Comparison of ENCODE assay signal across 23 mouse cellular contexts in genomic region chr5:34298937-34299535, GRCm38 (mm10). TPM values are rescaled to one million over a fixed set of nuclear protein-coding genes. Genes with fewer than 3 reads are reported as not detected.
DNase-seq lines count a peak whose midpoint lies in the region; TF ChIP-seq lines count a peak whose summit lies in the region.
"Had no signal": no experiment of that assay in that cellular context is flagged by ENCODE, and none has a peak within 500 bp of the region (broad histone marks: within the 10 kb centered on the region; RNA-seq: fewer than 3 reads in every experiment).

No protein-coding gene starts in this region.

- no peaks in the 10 kb centered on the region for H3K36me3 ChIP-seq in liver, adult 2 months (ENCODE audit: control insufficient read depth, insufficient read depth, low read length)
- H3K36me3 ChIP-seq: embryonic facial prominence, embryonic 12.5 days; forebrain, embryonic 12.5 days; G1E; heart, embryonic 13.5 days; hindbrain, embryonic 15.5 days; kidney, embryonic 15.5 days had no signal

- no peak overlapping the region for H3K9ac ChIP-seq in liver, adult 2 months (ENCODE audit: low read depth, low read length)
- H3K9ac ChIP-seq: embryonic facial prominence, embryonic 12.5 days; forebrain, embryonic 12.5 days; heart, embryonic 13.5 days; hindbrain, embryonic 15.5 days; kidney, embryonic 15.5 days had no signal

- H3K79me2 ChIP-seq in liver, adult 2 months (ENCODE audit: control insufficient read depth, insufficient read depth, low read length), result no peaks in the 10 kb centered on the region

- TF ChIP-seq CTCF in liver, adult 2 months (IDR thresholded peaks at IDR 0.05; ENCODE audit: low read depth, low read length), result no peak

- no peak overlapping the region for H3K4me3 ChIP-seq in liver, adult 2 months (ENCODE audit: insufficient read depth, low read depth, low read length)
- H3K4me3 ChIP-seq: embryonic facial prominence, embryonic 12.5 days; forebrain, embryonic 12.5 days; heart, embryonic 13.5 days; hindbrain, embryonic 15.5 days; kidney, embryonic 15.5 days had no signal

- no peak overlapping the region for H3K27ac ChIP-seq in liver, adult 2 months (replicated peaks; ENCODE audit: insufficient read depth, low read depth, low read length)
- H3K27ac ChIP-seq: embryonic facial prominence, embryonic 12.5 days; forebrain, embryonic 12.5 days; heart, embryonic 13.5 days; hindbrain, embryonic 15.5 days; kidney, embryonic 15.5 days had no signal

- DNase-seq in adrenal gland, adult (ENCODE audit: inconsistent age in 2 of 2, low spot score in 1 of 2), result peak; percentile 42 to 62
- no peak for DNase-seq in adrenal gland, adult 18-20 months (ENCODE audit: low spot score in 2 of 2)
- peak; percentile 30 to 52 for DNase-seq in cerebellum, adult 18-20 months
- no peak for DNase-seq in cerebellum, postnatal 14 days
- DNase-seq in cerebellum, postnatal 25 days, result peak; percentile 43 to 52
- no peak for DNase-seq in cerebellum, adult 11 months
- peak; percentile 70 for DNase-seq in liver, adult 2 months (ENCODE audit: extremely low read depth, low read depth, low spot score)
- no peak for DNase-seq in liver
- DNase-seq: B cell, adult 2 months; gastrocnemius, postnatal 36 days; heart, adult 11 months; heart, postnatal 36 days; kidney, adult 2 months had no signal

- peaks cover 11% of the 10 kb centered on the region; the same call in 1 of the 2 replicates for H3K4me1 ChIP-seq in liver, adult 2 months (ENCODE audit: control insufficient read depth, insufficient read depth, low read length)
- H3K4me1 ChIP-seq: embryonic facial prominence, embryonic 12.5 days; forebrain, embryonic 12.5 days; hindbrain, embryonic 15.5 days; kidney, embryonic 15.5 days had no signal

- no peak for TF ChIP-seq POLR2A in liver, adult 2 months (IDR thresholded peaks at IDR 0.05; ENCODE audit: extremely low read depth, insufficient read depth, low read length)

- no peaks in the 10 kb centered on the region for H3K27me3 ChIP-seq in liver, adult 2 months (ENCODE audit: control insufficient read depth, insufficient read depth, low read length)
- H3K27me3 ChIP-seq: embryonic facial prominence, embryonic 12.5 days; forebrain, embryonic 12.5 days; hindbrain, embryonic 15.5 days; kidney, embryonic 15.5 days had no signal

- 55% methylated on average over 10 of the region's 10 CpGs for whole genome bisulfite sequencing in liver, adult 2 months

RNA-seq across cellular contexts. Expression of gene Cfap99, which starts 10.6 kb away (rescaled TPM):
- not detected for total RNA-seq in adrenal gland, adult 18-20 months (2021)
- total RNA-seq in liver, adult 2 months (2014; rRNA removed), result not detected in 2 replicates
- not detected in 2 replicates for polyA plus RNA-seq in liver, adult 2 months (2012; rRNA removed)
- total RNA-seq: G1E; gastrocnemius, adult 8-10 months; gastrocnemius, postnatal 36 days; heart, postnatal 36 days had no signal
- polyA plus RNA-seq: CD4-positive, CD25-positive, alpha-beta regulatory T cell, adult 4 months; embryonic facial prominence, embryonic 12.5 days; forebrain, embryonic 12.5 days; G1E; heart, embryonic 13.5 days; heart, postnatal 0 days; hindbrain, embryonic 15.5 days; intestine, embryonic 16.5 days; kidney, embryonic 15.5 days had no signal

RNA-seq across cellular contexts. Expression of gene Zfyve28, which starts 10.8 kb away (rescaled TPM):
- total RNA-seq in adrenal gland, adult 18-20 months (2021), result 1 to 10 TPM in 1 of 2 experiments, under 1 TPM in 1; 0.53 to 1.0 TPM
- total RNA-seq in liver, adult 2 months (2014; rRNA removed), result 0.07 TPM in 1 of 2 replicates, not detected in the other
- polyA plus RNA-seq in liver, adult 2 months (2012; rRNA removed), result 0.15 TPM in 1 of 2 replicates, not detected in the other
- polyA plus RNA-seq: G1E had no signal

RNA-seq across cellular contexts. Expression of gene Rnf4, which starts 37.1 kb away (rescaled TPM):
- 100 to 1,000 TPM; 101 to 105 TPM for total RNA-seq in adrenal gland, adult 18-20 months (2021)
- 76.7 and 78.3 TPM in 2 replicates for total RNA-seq in liver, adult 2 months (2014; rRNA removed)
- 46.2 and 50.6 TPM in 2 replicates for polyA plus RNA-seq in liver, adult 2 months (2012; rRNA removed)

Comparison
In these comparisons a context has a peak if more than half of its experiments do, and no peak if none do; other contexts are left out.
1. DNase-seq: peak in adrenal gland, adult (2 of 2), cerebellum, adult 18-20 months (2 of 2), cerebellum, postnatal 25 days (2 of 2) and liver, adult 2 months (single experiment); none in adrenal gland, adult 18-20 months (0 of 2), cerebellum, postnatal 14 days (0 of 2), cerebellum, adult 11 months (single experiment) and liver (single experiment).